Mouse (Mus musculus): Measurements from ENCODE around the gene Rpap1. TPM values are rescaled to one million over a fixed set of nuclear protein-coding genes. Genes with fewer than 3 reads are reported as not detected.
"Not testable (repeated sequence)": the region's sequence is repeated elsewhere in the genome, so short reads cannot be mapped to it uniquely, and the experiment has no call there.

Rpap1 gene
- polyA plus RNA-seq, 1 experiment from 2014 or later: 25.3 TPM

- 84% methylated on average over 2 of the region's 2 CpGs for WGBS
- not testable (repeated sequence) for H3K27ac ChIP-seq
Observed at GRCm38 (mm10) chr2:119715868-119716267, 71.5 kb downstream of the Rpap1 start.

More at GRCm38 (mm10) chr2:119715868-119716267, 71.5 kb downstream of the Rpap1 start:
- not testable (repeated sequence) for H3K9me3 ChIP-seq; H3K4me1 ChIP-seq; H3K9ac ChIP-seq; H3K4me3 ChIP-seq (replicated peaks); H3K4me2 ChIP-seq; H3K27me3 ChIP-seq (replicated peaks); ATAC-seq (ENCODE audit: insufficient read depth, low FRiP score, low read depth)
- H3K36me3 ChIP-seq: peaks cover 22% of the 10 kb centered on the region

Other genes with a start within 250 kb of the Rpap1 start
- 0.42 and 0.48 TPM in 2 replicates for gene Exd1, start 239.9 kb downstream of the Rpap1 start, polyA plus RNA-seq (2015; fragmentation: Nextera tagmentation; extraction: Ambion mirVana)
- 68.1 and 73.6 TPM in 2 replicates for gene Chp1, start 239.8 kb downstream of the Rpap1 start, polyA plus RNA-seq (2015; fragmentation: Nextera tagmentation; extraction: Ambion mirVana)
- 68.5 and 69.7 TPM in 2 replicates for gene Nusap1, start 169.2 kb downstream of the Rpap1 start, polyA plus RNA-seq (2015; fragmentation: Nextera tagmentation; extraction: Ambion mirVana)
- 24.2 and 27.1 TPM in 2 replicates for gene Oip5, start 169.1 kb downstream of the Rpap1 start, polyA plus RNA-seq (2015; fragmentation: Nextera tagmentation; extraction: Ambion mirVana)
- 43.0 and 46.3 TPM in 2 replicates for gene Ndufaf1, start 124.7 kb downstream of the Rpap1 start, polyA plus RNA-seq (2015; fragmentation: Nextera tagmentation; extraction: Ambion mirVana)
- gene Rtf1, start 112.5 kb downstream of the Rpap1 start, polyA plus RNA-seq (2015; fragmentation: Nextera tagmentation; extraction: Ambion mirVana): 35.8 and 47.4 TPM in 2 replicates
- 9.8 and 10.2 TPM in 2 replicates for gene Itpka, start 45.2 kb downstream of the Rpap1 start, polyA plus RNA-seq (2015; fragmentation: Nextera tagmentation; extraction: Ambion mirVana)
- gene Ltk, start 27.1 kb downstream of the Rpap1 start, polyA plus RNA-seq (2015; fragmentation: Nextera tagmentation; extraction: Ambion mirVana): 2.1 and 2.7 TPM in 2 replicates
- gene Tyro3, start 10.2 kb upstream of the Rpap1 start, polyA plus RNA-seq (2015; fragmentation: Nextera tagmentation; extraction: Ambion mirVana): 23.0 and 23.6 TPM in 2 replicates
- 23.3 and 24.5 TPM in 2 replicates for gene Mga, start 109.7 kb upstream of the Rpap1 start, polyA plus RNA-seq (2015; fragmentation: Nextera tagmentation; extraction: Ambion mirVana)
- 2.8 and 3.3 TPM in 2 replicates for gene Mapkbp1, start 185.2 kb upstream of the Rpap1 start, polyA plus RNA-seq (2015; fragmentation: Nextera tagmentation; extraction: Ambion mirVana)
- 15.0 and 17.2 TPM in 2 replicates for gene Jmjd7, start 239.9 kb upstream of the Rpap1 start, polyA plus RNA-seq (2015; fragmentation: Nextera tagmentation; extraction: Ambion mirVana)
- gene Gm28042, start 240.0 kb upstream of the Rpap1 start, polyA plus RNA-seq (2015; fragmentation: Nextera tagmentation; extraction: Ambion mirVana): 2.2 and 3.4 TPM in 2 replicates
- gene Pla2g4b, start 245.9 kb upstream of the Rpap1 start, polyA plus RNA-seq (2015; fragmentation: Nextera tagmentation; extraction: Ambion mirVana): 1.2 and 1.5 TPM in 2 replicates